Mouse (Mus musculus) gastrocnemius, adult 18-20 months (tissue): ENCODE data around the gene Dnah2. TPM values are rescaled to one million over a fixed set of nuclear protein-coding genes. Genes with fewer than 3 reads are reported as not detected.

Experiments
- DNase-seq: peaks from one replicate; pipeline ENCODE4 v3.0.0; 2021; ENCODE audit warnings: low spot score
- total RNA-seq, 2 experiments: library from RNA; stranded (reverse); gene quantifications; 2 replicates each; pipeline ENCODE4 v1.2.3; 2021

The Dnah2 gene
- total RNA-seq, 2 experiments from 2014 or later, result 0.14 to 0.83 TPM

DNA sequence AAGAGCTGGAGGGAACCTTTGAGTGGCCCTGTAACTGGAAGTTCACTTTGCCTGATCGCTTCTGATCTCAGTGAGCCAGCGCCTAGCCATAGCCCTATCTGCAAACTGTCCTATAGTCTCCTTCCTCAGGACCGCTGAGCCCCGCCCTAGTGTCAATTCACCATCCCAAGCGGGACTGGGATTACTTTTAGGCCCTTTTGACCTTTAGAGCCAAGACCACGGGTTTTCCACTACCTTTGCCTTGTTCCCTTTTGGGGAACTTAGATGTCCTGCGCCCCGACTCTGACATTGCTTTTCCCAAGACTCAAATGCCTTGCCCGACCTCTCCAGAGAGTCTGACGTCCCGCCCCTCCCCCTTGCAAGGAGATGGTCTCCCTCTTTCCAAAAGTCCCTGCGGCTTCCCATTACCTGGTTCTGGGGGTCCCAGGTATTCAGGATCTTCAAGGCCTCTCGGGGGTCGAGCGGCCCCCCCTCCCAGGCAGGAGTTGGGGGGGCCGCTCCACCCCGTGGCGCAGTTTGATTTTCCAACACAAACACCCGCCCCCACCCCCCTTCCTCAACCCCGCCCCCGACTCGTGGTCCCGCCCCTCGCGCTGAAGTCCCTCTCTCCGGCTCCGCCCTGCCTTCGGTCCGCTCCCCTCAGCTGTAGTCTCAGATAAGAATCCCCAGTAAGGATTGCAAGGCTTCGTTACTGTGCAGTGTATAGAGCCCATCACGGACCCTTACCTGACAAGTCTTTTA is 128.9 kb downstream of the Dnah2 start:
- peak; percentile 64 for DNase-seq

DNA sequence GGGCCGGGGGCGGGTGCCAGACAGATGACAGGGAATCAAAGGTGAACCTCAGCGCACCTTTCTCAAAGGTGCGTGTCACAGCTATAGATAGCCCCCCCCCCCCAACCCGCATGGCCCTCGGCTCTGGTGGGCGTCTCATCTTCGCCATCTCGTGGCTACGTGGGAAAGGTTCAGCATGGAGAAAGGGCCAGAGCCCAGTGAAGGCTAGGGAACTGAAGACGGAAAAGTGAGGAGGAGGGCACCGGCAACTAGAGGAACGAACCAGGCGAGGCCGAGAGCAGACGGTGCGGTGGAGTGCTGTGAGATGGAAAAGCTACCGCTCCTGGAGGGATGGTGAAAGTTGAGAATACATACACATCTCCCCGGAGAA is 129.5 kb downstream of the Dnah2 start:
- DNase-seq, result peak; percentile 54

GRCm38 (mm10) chr11:69418481-69419442 is 130.1 kb downstream of the Dnah2 start:
- peak; percentile 93 for DNase-seq

- peak; percentile 94 for DNase-seq
Observed at GRCm38 (mm10) chr11:69417449-69418384, 131.2 kb downstream of the Dnah2 start.

GRCm38 (mm10) chr11:69416921-69417448 is 131.9 kb downstream of the Dnah2 start:
- no peak for DNase-seq

DNA sequence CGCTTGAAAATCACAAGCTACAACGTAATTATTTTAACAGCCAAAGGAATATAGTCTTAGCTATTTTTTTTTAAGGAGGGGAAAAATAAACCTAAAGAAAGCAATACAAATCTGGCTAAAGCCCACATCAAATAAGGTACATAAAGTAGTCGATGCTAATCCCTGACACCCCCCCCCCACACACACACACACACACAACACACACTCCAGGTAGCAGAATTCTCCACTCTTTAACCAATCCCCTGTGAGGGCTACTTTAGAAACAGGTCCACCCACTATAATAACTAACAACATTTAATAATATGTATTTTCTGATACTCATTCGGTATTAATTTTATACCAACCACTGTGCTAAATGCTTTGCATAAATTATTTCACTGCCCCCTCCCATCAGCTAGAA is 132.4 kb downstream of the Dnah2 start:
- DNase-seq, result no peak

GRCm38 (mm10) chr11:69415668-69416451 is 133.1 kb downstream of the Dnah2 start:
- no peak for DNase-seq

GRCm38 (mm10) chr11:69415327-69415667 is 133.6 kb downstream of the Dnah2 start:
- peak; percentile 75 for DNase-seq

GRCm38 (mm10) chr11:69414421-69415326 is 134.2 kb downstream of the Dnah2 start:
- DNase-seq, result no peak

- peak; percentile 3 for DNase-seq
Observed at GRCm38 (mm10) chr11:69413221-69414181, 135.4 kb downstream of the Dnah2 start, which contains the start of gene Kdm6b. Gene Kdm6b, minus strand, starts transcription at chr11:69413675.

DNA sequence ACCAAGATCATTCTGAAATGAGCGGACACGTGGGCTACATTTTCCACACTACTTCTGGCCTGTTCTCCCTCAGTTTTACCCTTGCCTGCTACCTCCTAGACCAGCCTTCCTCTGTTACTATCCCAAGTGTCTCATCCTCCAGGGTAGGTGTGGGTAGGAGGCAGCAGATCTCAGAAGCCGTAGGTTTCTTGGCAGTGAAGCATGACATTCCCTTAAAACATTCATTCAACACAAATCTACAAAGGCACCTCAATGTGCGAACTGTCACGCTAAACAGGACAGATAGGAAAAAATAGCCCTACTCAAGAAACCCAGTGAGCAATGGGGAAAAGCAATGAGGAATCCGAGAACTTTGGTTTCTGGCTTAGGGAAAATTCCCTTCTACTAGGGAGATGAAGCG is 136.4 kb downstream of the Dnah2 start:
- peak; percentile 1 for DNase-seq

- peak; percentile 80 for DNase-seq
Observed at GRCm38 (mm10) chr11:69411538-69412203, 137.2 kb downstream of the Dnah2 start.

GRCm38 (mm10) chr11:69411073-69411535 is 137.8 kb downstream of the Dnah2 start:
- peak; percentile 95 for DNase-seq

GRCm38 (mm10) chr11:69410310-69411072 is 138.4 kb downstream of the Dnah2 start:
- DNase-seq, result peak; percentile 66

GRCm38 (mm10) chr11:69410045-69410309 is 138.9 kb downstream of the Dnah2 start:
- no peak for DNase-seq

DNA sequence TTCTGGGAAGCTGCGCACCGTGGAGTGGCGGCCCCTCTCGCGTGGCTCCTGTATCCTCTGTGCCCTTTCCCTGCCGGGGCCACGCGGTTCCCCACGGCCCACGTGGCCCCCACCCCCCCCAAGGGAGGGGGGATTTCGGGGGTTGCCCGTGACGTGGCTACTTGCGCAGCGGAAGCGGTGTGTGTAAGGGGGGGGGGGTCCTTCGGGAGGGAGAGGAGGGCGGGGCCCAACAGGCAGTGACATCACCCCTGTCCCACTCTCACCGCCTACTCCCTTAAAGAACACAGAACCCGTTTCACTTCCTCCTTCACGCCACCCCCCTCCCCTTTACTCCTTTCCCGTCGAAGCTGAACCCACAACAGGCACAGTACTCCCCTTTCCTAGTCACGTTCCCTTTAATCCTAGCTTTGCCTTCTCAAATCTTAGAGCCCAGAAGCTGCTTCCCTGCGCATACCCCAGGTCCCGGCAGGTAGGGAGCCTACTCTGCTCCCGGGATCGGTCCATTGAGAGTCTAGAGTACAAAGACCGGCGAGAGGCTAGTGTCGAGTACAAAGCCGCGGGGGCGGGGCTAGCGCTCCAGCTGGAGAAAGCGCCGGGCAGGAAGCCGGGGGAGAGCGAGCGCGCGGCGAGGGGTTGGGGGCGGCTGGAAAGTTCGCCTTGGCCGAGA is 139.4 kb downstream of the Dnah2 start:
- peak; percentile 64 for DNase-seq
